Mouse (Mus musculus): Measurements from ENCODE around the gene Rbms3.

GRCm38 (mm10) chr9:117370086-117370485 is 259.6 kb downstream of the Rbms3 start:
- TF ChIP-seq CTCF (IDR thresholded peaks at IDR 0.05; ENCODE audit: low read depth, low read length) (no peak), POLR2A (IDR thresholded peaks at IDR 0.05; ENCODE audit: extremely low read depth, insufficient read depth, low read length) (no peak)

Measured in liver, adult 2 months (tissue).